Mouse (Mus musculus) retina, embryonic 14.5 days (tissue): ENCODE results near the gene Gdf2.

Experiments used
- DNase-seq: peaks from one replicate; pipeline ENCODE4 v3.0.0-alpha.2; 2015; ENCODE audit warnings: low spot score

The Gdf2 gene

DNA sequence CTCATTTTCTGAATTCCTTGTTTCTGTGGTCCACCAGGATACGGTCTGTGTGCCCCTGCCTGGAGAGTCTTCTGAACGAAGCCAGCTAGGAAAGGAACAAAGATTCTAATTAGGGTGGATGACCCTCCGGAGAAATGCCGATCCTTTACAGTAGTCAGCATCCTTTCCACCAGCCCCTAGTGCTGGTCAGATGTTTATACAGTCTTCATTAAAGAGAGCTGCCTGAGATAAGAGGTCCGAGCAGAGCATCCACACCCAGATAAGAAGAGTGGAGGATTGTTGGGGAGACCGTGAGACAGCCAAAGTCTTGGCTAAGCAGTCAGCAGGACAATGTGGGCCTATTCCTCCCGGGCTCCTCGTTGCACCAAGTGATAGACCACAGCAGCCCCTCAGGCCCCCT, at the start of gene Gdf2:
Gdf2 (plus strand) TSS at position 301 of the 400 bp plus-strand sequence.
- no peak for DNase-seq

DNA sequence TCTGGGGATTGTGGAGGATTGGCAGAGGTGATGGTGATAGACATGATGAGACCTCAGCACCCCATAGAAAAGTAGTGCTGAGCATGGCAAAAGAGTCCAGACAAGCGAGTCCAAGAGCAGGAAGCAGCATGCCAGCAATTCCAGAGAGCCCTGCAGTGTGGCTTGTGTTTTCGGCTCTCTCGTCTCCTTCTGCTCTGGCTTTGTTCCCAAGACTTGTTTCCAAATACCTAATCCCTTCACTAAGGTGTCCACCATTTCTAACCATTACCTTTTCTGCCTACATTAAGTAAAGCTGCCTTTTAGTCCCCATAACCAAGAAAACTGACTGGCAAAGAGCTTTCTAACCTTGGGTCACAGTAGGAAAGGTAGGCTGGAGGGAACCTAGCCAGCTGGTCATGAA, 49.3 kb upstream of the Gdf2 start:
- DNase-seq = no peak

DNA sequence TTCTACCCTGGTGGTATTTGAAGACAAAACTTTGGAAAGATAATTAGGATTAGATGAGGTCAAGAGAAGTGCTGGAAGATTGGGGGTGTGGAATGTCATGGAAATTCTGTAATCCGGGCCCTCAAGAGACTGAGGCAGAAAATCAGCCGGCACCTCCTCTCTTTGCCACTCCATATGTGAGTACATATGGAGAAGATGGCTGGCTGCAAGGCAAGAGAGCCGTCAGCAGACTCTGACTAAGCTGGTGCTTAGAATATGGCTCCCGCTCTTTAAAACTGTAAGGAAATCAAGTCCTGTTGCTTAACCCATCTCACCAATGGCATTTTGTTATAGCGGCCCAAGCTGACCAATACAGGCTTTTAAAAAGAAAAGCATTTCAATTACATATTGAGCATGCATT, 45.1 kb upstream of the Gdf2 start:
- no peak for DNase-seq

DNA sequence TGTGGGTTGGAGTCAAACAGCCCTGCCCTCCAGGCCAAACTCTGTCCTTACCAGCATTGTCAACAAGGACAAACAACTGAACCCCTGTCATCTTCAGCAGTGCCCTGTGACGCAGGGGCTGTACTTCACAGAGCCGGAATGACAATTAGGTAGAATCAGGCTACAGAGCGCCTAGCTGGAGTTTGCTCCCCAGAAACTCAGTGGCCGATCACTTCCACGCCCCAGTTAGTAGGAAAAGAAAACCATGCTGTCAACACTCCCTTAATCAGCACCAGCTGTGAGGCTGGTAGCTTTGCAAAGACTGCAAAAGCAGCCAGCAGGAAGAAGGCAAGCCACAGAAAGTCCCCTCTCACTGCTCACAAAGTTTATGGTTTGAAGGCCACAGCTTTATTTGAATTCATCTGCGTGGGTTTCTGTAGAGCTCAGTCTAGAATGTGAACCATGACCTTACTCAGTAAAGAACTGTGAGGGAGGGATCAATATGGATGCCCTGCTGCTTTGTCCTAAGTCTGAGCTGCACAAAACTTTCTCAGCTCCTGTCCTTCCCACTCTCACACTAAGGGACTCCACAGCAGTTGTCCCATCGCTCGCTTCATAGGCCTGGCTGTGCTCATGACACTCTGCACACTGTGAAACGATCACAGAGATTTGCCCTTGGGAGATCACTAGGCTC, 44.1 kb upstream of the Gdf2 start:
- DNase-seq = peak; percentile 55

DNA sequence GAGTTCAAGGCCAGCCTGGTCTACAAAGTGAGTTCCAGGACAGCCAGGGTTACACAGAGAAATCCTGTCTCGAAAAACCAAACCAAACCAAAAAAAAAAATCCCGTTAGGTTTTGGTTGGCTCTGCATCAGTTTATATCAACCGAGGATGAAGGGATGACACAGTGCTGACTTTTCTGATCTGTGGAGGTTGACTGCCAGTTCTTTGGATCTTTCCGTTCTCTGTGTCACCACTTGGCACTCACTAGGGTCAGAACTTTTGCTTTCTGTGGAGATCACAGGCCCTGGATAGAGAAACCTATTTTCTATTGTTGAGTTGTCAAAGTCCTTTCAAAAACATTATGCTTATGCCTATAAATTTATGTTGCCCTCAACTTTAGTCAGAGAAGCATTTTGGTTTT, 38.1 kb upstream of the Gdf2 start:
- DNase-seq = no peak

DNA sequence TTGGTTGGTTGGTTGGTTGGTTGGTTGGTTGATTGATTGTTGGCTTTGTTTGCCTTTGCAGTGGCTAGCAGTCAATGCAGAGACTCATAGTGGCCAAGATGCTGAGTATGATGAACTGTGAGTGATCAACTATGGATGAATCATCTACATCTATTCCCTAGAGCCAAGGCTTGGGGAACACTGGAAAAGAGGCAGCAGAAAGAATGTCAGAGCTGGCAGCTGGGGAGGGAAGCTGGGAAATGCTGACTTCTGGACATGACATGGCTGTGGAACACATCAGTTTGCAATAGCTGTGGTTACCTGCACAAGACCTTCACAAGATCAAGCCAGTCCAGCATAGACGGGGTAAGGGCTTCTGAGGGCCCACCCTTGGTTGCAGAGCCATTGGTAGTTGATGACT, 37.6 kb upstream of the Gdf2 start:
- no peak for DNase-seq

DNA sequence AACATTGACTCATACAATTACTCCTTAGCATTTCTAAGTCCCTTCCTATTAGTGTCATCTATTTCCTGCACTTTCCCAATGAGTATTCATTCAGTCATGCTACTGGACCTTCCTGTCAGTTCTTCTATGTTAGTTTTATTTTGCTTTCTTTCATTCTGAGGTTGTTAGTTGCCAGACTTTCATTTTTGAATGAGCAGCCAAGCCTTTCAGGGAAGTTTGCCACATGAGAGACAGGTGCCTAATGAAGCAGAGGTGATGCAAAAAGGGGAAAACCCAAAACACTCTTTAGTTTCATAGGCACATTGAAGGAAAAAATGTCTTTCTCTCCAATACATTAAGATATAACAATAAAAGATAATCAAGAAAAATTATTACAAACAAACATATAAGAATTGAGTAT, 36.0 kb upstream of the Gdf2 start:
- no peak for DNase-seq

DNA sequence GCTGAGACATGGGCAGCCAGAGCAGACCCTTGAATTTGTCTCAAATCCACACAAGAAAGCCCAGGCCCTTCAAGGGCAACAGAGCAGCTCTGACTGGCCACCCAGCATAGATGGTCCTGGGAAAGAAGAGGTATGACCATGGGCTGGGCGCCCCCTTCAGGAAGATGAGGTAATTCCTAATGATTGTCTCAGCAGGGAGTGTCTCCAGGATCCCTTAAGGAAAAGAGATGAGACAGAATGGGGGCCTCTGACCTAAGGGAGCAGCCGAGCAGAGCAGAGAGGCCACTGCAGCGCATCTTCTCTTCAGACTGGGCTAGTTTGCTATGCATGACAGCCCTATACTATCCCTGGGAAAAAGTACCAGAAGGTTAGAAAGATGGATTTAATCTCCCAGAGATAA, 27.1 kb upstream of the Gdf2 start:
- peak; percentile 74 for DNase-seq

DNA sequence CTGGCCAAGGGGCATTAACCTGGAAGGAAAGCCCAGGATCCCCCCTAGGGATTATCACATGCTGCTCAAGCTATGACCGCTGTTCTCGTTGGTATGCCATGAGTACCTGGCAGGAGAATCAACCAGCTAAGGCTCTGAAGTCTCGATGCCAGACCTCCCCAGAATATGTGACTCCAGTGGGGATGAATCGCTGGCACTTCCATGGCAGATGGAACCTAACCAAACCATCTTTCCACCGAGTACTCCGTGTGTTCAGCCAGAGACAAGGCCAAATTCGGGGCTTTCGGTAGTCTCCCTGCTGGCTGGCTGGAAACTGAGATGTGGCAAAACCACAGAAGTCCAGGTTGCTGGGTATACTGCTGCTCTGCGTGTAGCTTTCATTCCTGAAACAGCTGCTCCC, 26.6 kb upstream of the Gdf2 start:
- DNase-seq = no peak

DNA sequence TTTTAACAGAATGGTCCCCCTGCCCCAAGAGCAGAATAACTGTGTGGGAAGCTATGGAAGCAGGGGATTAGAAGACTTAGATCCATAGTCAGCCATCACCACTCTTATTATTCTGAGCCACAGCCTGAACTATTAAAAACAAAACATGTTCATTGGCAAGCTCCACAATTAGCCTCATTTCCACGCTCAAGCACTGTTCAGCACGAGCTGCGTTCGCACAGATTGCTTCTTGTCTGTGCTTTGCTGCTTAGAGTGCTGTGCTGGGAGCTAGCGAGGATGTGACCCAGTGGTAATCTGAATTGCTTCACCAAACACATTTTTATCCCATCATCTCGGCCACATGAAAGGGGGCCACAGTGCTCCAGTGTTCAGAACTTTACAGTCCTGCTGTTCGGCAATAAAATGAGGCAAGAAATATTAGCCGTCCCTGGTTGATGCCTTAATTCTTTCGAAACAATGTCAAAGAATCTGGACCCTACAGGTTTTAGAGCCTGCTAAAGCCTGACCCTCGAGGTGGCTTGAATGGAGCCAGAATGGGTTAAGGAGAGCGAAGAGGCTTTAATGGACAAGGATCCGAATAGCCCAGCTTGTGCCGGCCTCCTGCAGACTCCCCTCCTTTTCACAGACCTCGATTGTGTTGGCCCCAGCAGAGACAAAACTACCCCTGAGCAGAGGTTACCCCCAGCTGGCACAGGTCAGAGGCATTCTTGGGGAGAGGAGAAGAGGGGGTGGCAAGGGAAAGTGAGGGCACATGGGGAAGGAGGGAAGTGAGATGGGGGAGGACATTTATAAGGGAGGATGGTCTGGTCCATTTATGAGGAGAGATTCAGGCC, 19.9 kb upstream of the Gdf2 start:
- peak; percentile 36 for DNase-seq

DNA sequence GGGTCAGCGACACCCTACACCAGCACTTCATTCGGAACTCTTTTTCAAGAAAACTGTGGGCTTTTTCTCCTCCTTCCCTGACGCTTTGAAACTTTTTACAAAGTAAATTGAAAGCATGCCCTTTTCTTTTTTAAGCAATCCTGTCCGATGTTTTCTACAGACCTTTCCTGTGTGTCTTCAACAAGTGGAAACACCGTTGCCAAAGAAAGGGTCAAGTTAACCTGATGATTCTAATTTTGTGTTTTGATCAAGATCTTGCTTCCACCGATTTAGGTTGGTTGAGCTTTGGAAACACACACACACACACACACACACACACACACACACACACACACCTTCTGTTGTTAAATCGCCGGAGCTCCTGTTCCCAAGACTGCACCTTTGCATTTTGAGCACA, 18.1 kb upstream of the Gdf2 start:
- DNase-seq = no peak

DNA sequence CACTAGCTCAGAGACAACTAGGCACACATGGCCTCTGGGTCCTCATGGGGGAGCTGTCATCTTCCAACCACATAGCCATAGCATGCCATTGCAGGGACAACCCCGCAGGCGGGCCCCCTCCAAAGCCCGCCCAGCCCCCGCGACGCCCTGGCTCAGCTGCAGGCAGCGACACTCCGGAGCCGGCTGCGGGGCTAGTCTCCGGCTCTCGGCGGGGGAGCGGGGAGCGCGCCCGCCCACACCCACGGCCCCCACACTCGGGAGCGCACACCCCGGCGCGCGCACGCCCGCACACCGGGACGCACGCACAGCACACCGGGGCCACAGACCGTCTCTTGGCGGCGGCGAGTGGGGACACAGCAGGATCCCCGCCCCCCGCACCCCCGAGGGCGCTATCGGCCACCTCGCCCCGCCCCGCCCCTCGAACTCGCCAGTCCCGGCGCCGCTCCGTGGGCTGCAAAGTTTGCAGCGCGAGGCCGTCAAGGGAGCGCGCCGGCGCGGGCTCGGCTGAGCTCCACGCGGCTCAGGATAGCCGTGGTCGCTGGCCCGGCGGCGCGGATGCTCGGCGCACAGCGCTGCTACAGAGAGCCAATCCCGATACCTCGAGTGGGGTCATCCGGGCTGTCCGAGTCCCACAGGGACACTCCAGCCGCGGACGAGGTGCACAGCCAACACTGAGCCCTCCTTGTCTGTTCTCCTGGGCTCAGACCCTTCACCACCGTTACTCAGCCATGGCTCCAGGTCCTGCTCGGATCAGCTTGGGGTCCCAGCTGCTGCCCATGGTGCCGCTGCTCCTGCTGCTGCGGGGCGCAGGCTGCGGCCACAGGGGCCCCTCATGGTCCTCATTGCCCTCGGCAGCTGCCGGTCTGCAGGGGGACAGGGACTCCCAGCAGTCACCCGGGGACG, 17.4 kb upstream of the Gdf2 start, which contains the start of gene Gdf10:
Gdf10 (plus strand) TSS at position 420 of the 903 bp plus-strand sequence.
- peak; percentile 62 for DNase-seq

DNA sequence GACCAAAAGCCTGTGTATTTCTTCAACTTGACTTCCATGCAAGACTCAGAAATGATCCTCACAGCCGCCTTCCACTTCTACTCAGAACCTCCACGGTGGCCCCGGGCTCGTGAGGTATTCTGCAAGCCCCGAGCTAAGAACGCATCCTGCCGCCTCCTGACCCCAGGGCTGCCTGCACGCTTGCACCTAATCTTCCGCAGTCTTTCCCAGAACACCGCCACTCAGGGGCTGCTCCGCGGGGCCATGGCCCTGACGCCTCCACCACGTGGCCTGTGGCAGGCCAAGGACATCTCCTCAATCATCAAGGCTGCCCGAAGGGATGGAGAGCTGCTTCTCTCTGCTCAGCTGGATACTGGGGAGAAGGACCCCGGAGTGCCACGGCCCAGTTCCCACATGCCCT, 9.0 kb upstream of the Gdf2 start:
- no peak for DNase-seq

DNA sequence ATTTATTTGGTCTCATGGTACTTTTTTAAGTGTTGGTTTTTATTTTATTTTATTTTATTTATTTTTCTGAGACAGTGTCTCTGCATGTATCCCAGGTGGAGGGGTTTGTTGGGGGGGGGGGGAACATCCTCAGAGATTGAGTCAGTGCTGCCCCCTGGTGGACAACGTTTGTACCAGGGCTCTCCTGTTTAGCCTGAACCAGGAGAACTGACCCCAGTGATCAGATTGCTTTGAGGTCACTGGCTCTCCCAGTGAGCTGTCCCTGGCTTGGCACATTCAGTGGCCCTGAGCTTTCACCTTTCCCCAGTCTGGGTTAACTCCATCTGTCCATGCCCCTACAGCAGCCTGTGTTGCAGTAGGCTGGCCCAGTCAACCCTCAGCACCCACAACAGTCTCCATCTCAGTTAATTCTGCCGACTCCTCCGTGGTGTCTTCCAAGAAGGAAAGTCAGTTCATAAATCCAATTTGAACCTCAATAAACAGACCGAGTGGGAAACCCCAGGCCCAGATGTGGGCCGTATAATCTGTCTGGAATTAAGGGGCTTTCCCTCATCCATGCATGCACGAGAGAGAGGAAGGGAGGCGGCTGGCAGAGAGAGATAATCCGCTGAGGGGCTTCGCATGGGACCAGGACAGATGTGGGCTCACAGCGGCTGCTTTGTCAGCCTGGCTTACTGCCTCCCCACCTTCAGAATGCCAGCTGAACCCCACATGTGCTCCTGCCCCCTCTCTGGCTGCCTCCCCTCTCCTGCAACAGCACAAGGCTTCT, 7.7 kb upstream of the Gdf2 start:
- DNase-seq = peak; percentile 79

DNA sequence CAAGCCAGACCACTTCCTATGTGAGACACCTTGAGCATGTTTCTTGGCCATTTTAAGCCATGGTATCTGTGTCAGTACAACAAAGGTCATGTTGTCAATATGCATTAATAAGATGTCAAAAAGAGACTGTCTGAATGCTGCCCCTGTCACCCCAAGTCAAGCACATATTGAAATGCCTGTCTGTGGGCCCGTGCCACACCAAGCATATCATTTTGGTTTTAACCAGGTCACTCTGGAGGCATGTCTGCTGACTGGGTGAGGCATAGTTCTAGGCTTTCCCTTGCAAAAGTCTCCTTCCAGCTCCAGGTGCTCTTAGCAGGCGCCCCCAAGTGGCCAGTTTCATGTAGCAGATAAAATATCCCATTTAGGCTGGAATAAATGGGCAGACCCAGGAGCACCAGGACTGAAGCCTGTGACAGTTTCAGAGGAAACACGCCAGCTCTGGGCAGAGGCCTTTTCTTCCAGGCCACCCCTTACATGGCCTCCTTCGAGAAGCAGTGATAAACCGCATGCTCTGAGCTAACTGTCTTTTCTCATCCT, 7.0 kb upstream of the Gdf2 start:
- peak; percentile 79 for DNase-seq

DNA sequence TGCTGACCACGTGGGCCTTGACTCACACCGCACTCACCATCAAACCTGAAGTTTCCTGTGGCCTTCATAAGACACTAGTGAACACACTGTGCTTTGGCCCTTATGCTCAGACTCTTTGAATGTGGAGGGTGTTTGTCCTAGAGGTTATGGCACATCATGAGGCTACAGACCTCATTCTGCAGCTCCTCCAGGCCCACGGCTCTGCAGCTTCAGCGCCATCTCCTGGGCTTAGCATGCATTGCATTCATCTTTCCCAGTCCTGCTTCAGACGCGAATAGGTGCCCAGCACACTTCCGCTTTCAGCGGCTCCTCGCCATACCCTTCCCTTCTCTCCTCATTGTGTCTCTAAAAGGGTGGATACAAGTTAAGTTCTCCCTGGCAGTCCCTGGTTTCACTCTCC, 1.7 kb upstream of the Gdf2 start:
- peak; percentile 90 for DNase-seq

DNA sequence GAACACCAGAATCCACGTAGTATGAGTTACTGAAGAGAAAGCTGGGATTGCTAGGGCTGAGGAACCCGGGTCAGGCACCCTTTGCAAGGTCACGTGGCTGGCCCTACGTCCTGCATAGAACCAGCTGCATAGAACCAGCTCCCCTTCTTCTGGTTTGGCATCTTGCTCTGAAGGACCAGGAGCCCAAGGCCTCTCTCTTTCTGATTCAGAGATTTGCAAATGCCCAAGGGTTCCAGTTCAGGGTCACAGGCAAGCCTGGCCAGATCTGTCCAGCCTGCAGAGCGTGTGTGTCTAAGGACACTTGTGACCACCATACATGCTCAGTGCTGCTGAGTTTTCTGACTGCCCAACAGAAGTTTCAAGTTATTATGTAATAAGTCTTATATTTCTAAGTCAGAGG, 1.4 kb downstream of the Gdf2 start:
- DNase-seq = no peak

DNA sequence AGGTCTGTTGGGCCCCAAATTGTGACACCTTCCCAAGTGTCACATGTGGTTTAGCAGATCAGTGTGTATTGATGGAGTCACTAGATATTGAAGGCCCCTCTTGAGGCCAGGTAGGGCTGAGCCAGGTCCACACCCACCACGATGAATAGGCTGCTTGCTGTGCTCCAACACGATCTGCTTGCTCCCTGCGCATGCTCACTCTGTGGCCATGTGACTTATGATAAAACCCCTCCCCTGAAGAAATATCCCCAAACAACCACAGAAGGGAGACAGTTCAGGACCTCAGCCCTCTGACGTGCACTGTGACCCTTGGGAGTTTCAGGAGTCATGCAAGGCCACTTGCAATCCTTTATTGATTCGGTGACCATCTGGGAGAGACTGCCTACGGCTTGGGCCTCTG, 5.3 kb downstream of the Gdf2 start:
- DNase-seq = no peak

DNA sequence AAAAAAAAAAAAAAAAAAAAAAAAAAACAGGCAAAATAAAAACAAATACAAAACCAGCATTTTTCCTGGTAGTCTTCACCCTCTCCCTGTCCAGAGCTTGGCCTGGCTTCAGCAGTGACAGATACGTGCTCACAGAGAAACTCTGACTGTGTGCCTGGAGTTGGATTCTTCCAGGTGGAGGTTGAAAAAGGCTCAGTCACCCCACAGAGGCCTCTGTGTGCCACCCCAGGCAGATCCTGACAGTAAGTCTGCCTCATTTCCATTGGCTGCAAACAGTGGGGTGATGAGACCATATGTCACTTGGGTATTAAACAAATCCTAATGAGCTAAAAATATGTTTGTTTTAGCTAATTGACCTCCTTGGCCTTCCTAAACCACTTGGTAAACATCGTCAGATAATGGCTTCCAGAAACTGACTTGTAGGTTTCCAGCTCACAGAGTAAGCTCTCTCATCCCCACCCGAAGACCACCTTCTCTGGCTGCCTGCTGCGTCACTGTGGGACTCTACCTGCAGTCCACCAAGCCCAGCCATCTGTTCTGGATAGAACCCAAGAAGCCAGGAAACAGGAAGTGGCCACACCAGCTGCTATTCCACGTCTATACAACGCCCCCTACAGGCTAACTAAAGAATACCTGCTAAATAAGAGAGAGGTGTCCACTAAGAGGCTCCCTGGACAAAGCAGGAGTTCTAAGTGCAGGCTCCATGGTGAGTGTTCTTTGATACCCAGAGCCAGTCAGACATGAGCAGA, 11.6 kb downstream of the Gdf2 start:
- DNase-seq = no peak

DNA sequence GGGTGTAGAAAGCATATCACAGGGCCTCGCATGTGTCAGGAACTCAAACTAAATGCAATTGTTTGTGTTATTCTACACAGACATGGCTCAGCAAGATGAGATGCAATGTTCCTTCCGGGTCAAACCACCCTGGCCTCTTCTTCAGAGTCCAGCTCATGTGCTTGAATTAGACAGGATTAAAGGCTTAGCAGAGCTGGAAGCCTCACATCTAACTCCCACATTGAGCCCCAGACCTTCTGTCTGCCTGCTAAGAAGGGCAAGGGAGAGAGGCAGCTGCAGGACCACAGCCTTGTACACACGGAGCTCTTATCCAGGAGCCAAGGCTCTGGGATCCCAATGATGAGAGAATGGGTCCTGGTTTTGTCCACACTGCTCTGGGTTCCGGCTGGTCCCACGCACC, 12.9 kb downstream of the Gdf2 start, which contains the start of gene Rbp3:
Rbp3 (plus strand) TSS at position 243 of the 400 bp plus-strand sequence.
- peak; percentile 43 for DNase-seq

DNA sequence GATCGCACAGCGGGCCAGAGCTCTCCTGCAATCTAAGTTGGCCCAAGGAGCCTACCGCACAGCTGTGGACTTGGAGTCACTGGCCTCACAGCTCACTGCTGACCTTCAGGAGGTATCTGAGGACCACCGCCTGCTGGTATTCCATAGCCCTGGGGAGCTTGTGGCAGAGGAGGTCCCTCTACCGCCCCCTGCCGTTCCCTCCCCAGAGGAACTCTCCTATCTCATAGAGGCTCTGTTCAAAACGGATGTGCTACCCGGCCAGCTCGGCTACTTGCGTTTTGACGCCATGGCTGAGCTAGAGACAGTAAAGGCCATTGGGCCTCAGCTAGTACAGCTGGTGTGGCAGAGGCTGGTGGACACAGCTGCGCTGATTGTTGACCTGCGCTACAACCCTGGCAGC, 15.2 kb downstream of the Gdf2 start:
- no peak for DNase-seq
